Mouse (Mus musculus) MEL (cell line): ENCODE data around the gene Retreg2. TPM values are rescaled to one million over a fixed set of nuclear protein-coding genes. Genes with fewer than 3 reads are reported as not detected.
A peak's percentile ranks its signal among the peaks of the same experiment; 100 is the strongest.

ENCODE experiments used
- DNase-seq: peaks from one replicate; pipeline ENCODE4 v3.0.0; 2011; ENCODE audit warnings: low read depth, low spot score
- H3K27ac ChIP-seq: 2 replicates; pipeline ENCODE4 v1.5.1; 2012; ENCODE audit warnings: low read depth, mild to moderate bottlenecking, control low read depth, low read length, moderate library complexity; ENCODE audit not compliant: control insufficient read depth
- H3K27me3 ChIP-seq, 2 experiments: fragments of 150-350 bp in 1 of 2; sonication (generic) in 1 of 2; 2 replicates each; pipeline ENCODE4 v1.6.1; 2012; ENCODE audit warnings: low read length in 2 of 2, mild to moderate bottlenecking in 2 of 2, improper control_type of control experiment in 1 of 2, moderate library complexity in 1 of 2; ENCODE audit not compliant: insufficient read depth in 2 of 2, control insufficient read depth in 1 of 2
- H3K36me3 ChIP-seq, 2 experiments: 2 replicates each; pipeline ENCODE4 v1.6.1; 2012 to 2014; ENCODE audit warnings: low read length in 2 of 2, improper control_type of control experiment in 1 of 2, inconsistent platforms in 1 of 2, mild to moderate bottlenecking in 1 of 2; ENCODE audit not compliant: insufficient read depth in 2 of 2, control insufficient read depth in 1 of 2
- H3K4me1 ChIP-seq, 2 experiments: fragments of 150-350 bp in 1 of 2; sonication (generic) in 1 of 2; 2 replicates each; pipeline ENCODE4 v1.6.1; 2012; ENCODE audit warnings: low read length in 2 of 2, improper control_type of control experiment in 1 of 2, mild to moderate bottlenecking in 1 of 2; ENCODE audit not compliant: insufficient read depth in 2 of 2, control insufficient read depth in 1 of 2
- H3K4me3 ChIP-seq, 2 experiments: fragments of 150-350 bp in 1 of 2; sonication (generic) in 1 of 2; 2 replicates each; pipeline ENCODE4 v1.5.1; 2012; ENCODE audit warnings: low read depth in 2 of 2, low read length in 2 of 2, mild to moderate bottlenecking in 2 of 2, moderate library complexity in 2 of 2, control low read depth in 1 of 2, improper control_type of control experiment in 1 of 2; ENCODE audit not compliant: control insufficient read depth in 1 of 2, insufficient read depth in 1 of 2
- H3K79me2 ChIP-seq: 2 replicates; pipeline ENCODE4 v1.6.1; 2012; ENCODE audit warnings: mild to moderate bottlenecking, low read length, moderate library complexity; ENCODE audit not compliant: control insufficient read depth, poor library complexity, insufficient read depth
- H3K9ac ChIP-seq: 2 replicates; pipeline ENCODE4 v1.6.1; 2012; ENCODE audit warnings: low read depth, mild to moderate bottlenecking, control low read depth, low read length, moderate library complexity; ENCODE audit not compliant: control insufficient read depth, poor library complexity, severe bottlenecking
- H3K9me3 ChIP-seq: fragments of 150-350 bp; sonication (generic); replicated peaks from 2 replicates; pipeline ENCODE4 v1.6.1; 2012; ENCODE audit warnings: mild to moderate bottlenecking, low read length, improper control_type of control experiment, moderate library complexity; ENCODE audit not compliant: insufficient read depth
- BHLHE40 ChIP-seq: IDR thresholded peaks from 2 replicates; pipeline ENCODE4 v1.6.1; 2012; ENCODE audit warnings: low read depth, mild to moderate bottlenecking, inconsistent platforms, low read length, improper control_type of control experiment, borderline replicate concordance
- CHD1 ChIP-seq: IDR thresholded peaks from 2 replicates; pipeline ENCODE4 v1.6.1; 2012; ENCODE audit warnings: low read depth, mild to moderate bottlenecking, inconsistent platforms, low read length, improper control_type of control experiment
- CHD2 ChIP-seq: IDR thresholded peaks from 2 replicates; pipeline ENCODE4 v1.6.1; 2011; ENCODE audit warnings: low read length, improper control_type of control experiment
- CTCF ChIP-seq, 3 experiments: IDR thresholded peaks in 2 of 3; conservative IDR thresholded peaks in 1 of 3; 2 replicates each; pipeline ENCODE4 v1.5.1; 2011 to 2012; ENCODE audit warnings: low read length in 3 of 3, low read depth in 2 of 3, mild to moderate bottlenecking in 2 of 3, improper control_type of control experiment in 1 of 3, inconsistent platforms in 1 of 3, mixed read lengths in 1 of 3, moderate library complexity in 1 of 3; ENCODE audit not compliant: control insufficient read depth in 1 of 3, insufficient read depth in 1 of 3, poor library complexity in 1 of 3, severe bottlenecking in 1 of 3
- E2F4 ChIP-seq: IDR thresholded peaks from 2 replicates; pipeline ENCODE4 v1.6.1; 2011; ENCODE audit warnings: low read depth, low read length, improper control_type of control experiment, borderline replicate concordance
- EP300 ChIP-seq, 2 experiments: IDR thresholded peaks; 2 replicates each; pipeline ENCODE4 v1.6.1; 2011; ENCODE audit warnings: improper control_type of control experiment in 2 of 2, low read length in 2 of 2, low read depth in 1 of 2, mild to moderate bottlenecking in 1 of 2
- ETS1 ChIP-seq: IDR thresholded peaks from 2 replicates; pipeline ENCODE4 v1.6.1; 2012; ENCODE audit warnings: low read depth, mild to moderate bottlenecking, inconsistent platforms, low read length, improper control_type of control experiment, moderate library complexity
- GABPA ChIP-seq: IDR thresholded peaks from 2 replicates; pipeline ENCODE4 v1.6.1; 2012; ENCODE audit warnings: low read depth, mild to moderate bottlenecking, inconsistent platforms, low read length, improper control_type of control experiment, moderate library complexity
- GATA1 ChIP-seq: IDR thresholded peaks from 2 replicates; pipeline ENCODE4 v1.6.1; 2011; ENCODE audit warnings: low read depth, low read length, improper control_type of control experiment
- HCFC1 ChIP-seq: IDR thresholded peaks from 2 replicates; pipeline ENCODE4 v1.6.1; 2012; ENCODE audit warnings: low read depth, mild to moderate bottlenecking, inconsistent platforms, low read length, improper control_type of control experiment, moderate library complexity
- JUND ChIP-seq: IDR thresholded peaks from 2 replicates; pipeline ENCODE4 v1.6.1; 2011; ENCODE audit warnings: low read depth, mild to moderate bottlenecking, improper control_type of control experiment, low read length
- KAT2A ChIP-seq: conservative IDR thresholded peaks from 2 replicates; pipeline ENCODE4 v1.6.1; 2012; ENCODE audit warnings: low read depth, low read length, improper control_type of control experiment, inconsistent platforms
- MAFK ChIP-seq: IDR thresholded peaks from 2 replicates; pipeline ENCODE4 v1.6.1; 2011; ENCODE audit warnings: low read depth, mild to moderate bottlenecking, low read length, improper control_type of control experiment, borderline replicate concordance
- MAX ChIP-seq: IDR thresholded peaks from 2 replicates; pipeline ENCODE4 v1.6.1; 2011; ENCODE audit warnings: low read length, improper control_type of control experiment
- MAZ ChIP-seq: IDR thresholded peaks from 2 replicates; pipeline ENCODE4 v1.6.1; 2012; ENCODE audit warnings: low read depth, mild to moderate bottlenecking, inconsistent platforms, low read length, improper control_type of control experiment
- MEF2A ChIP-seq: IDR thresholded peaks from 2 replicates; pipeline ENCODE4 v1.6.1; 2014; ENCODE audit warnings: low read depth, mild to moderate bottlenecking, inconsistent platforms, low read length, improper control_type of control experiment; ENCODE audit not compliant: poor library complexity, insufficient replicate concordance, severe bottlenecking; ENCODE audit errors: extremely low read depth
- MXI1 ChIP-seq: IDR thresholded peaks from 2 replicates; pipeline ENCODE4 v1.6.1; 2011; ENCODE audit warnings: mild to moderate bottlenecking, low read depth, low read length, improper control_type of control experiment
- MYB ChIP-seq: IDR thresholded peaks from 2 replicates; pipeline ENCODE4 v1.6.1; 2011; ENCODE audit warnings: mild to moderate bottlenecking, low read depth, low read length, improper control_type of control experiment
- MYC ChIP-seq: IDR thresholded peaks from 2 replicates; pipeline ENCODE4 v1.6.1; 2011; ENCODE audit warnings: low read depth, mild to moderate bottlenecking, low read length, improper control_type of control experiment, moderate library complexity
- NELFE ChIP-seq: IDR thresholded peaks from 2 replicates; pipeline ENCODE4 v1.6.1; 2011; ENCODE audit warnings: low read depth, low read length, improper control_type of control experiment
- NRF1 ChIP-seq: IDR thresholded peaks from 2 replicates; pipeline ENCODE4 v1.6.1; 2014; ENCODE audit warnings: low read depth, mild to moderate bottlenecking, inconsistent platforms, low read length, improper control_type of control experiment, moderate library complexity; ENCODE audit not compliant: poor library complexity, insufficient read depth, severe bottlenecking
- POLR2A ChIP-seq, 2 experiments: IDR thresholded peaks; 2 replicates each; pipeline ENCODE4 v1.6.1; 2011 to 2012; ENCODE audit warnings: low read length in 2 of 2, mild to moderate bottlenecking in 2 of 2, control low read depth in 1 of 2, improper control_type of control experiment in 1 of 2, low read depth in 1 of 2, moderate library complexity in 1 of 2; ENCODE audit not compliant: control insufficient read depth in 1 of 2, insufficient read depth in 1 of 2, poor library complexity in 1 of 2
- POLR2AphosphoS2 ChIP-seq: IDR thresholded peaks from 2 replicates; pipeline ENCODE4 v1.6.1; 2011; ENCODE audit warnings: low read length, improper control_type of control experiment
- POLR2AphosphoS5 ChIP-seq: IDR thresholded peaks from 2 replicates; pipeline ENCODE4 v1.6.1; 2012; ENCODE audit warnings: low read depth, borderline replicate concordance, mild to moderate bottlenecking, inconsistent platforms, low read length, moderate library complexity, mixed read lengths
- RAD21 ChIP-seq: IDR thresholded peaks from 2 replicates; pipeline ENCODE4 v1.6.1; 2011; ENCODE audit warnings: mild to moderate bottlenecking, low read depth, low read length, improper control_type of control experiment
- RCOR1 ChIP-seq: IDR thresholded peaks from 2 replicates; pipeline ENCODE4 v1.6.1; 2012; ENCODE audit warnings: low read depth, mild to moderate bottlenecking, inconsistent platforms, low read length, improper control_type of control experiment
- SIN3A ChIP-seq: IDR thresholded peaks from 2 replicates; pipeline ENCODE4 v1.6.1; 2012; ENCODE audit warnings: low read length, improper control_type of control experiment, inconsistent platforms
- SMC3 ChIP-seq: IDR thresholded peaks from 2 replicates; pipeline ENCODE4 v1.6.1; 2011; ENCODE audit warnings: low read depth, low read length, improper control_type of control experiment
- TAL1 ChIP-seq: IDR thresholded peaks from 2 replicates; pipeline ENCODE4 v1.6.1; 2012; ENCODE audit warnings: mild to moderate bottlenecking, inconsistent platforms, low read length, moderate library complexity, mixed read lengths
- TBP ChIP-seq: IDR thresholded peaks from 2 replicates; pipeline ENCODE4 v1.8.0; 2011; ENCODE audit warnings: low read depth, low read length, improper control_type of control experiment
- TCF12 ChIP-seq: IDR thresholded peaks from 2 replicates; pipeline ENCODE4 v1.6.1; 2014; ENCODE audit warnings: low read depth, mild to moderate bottlenecking, inconsistent platforms, low read length, improper control_type of control experiment, moderate library complexity
- UBTF ChIP-seq: IDR thresholded peaks from 2 replicates; pipeline ENCODE4 v1.6.1; 2012; ENCODE audit warnings: low read depth, mild to moderate bottlenecking, inconsistent platforms, low read length, improper control_type of control experiment, moderate library complexity, borderline replicate concordance; ENCODE audit not compliant: insufficient read depth
- USF1 ChIP-seq: IDR thresholded peaks from 2 replicates; pipeline ENCODE4 v1.6.1; 2014; ENCODE audit warnings: low read depth, mild to moderate bottlenecking, inconsistent platforms, low read length, improper control_type of control experiment, moderate library complexity
- ZC3H11A ChIP-seq: IDR thresholded peaks from 2 replicates; pipeline ENCODE4 v1.6.1; 2012; ENCODE audit warnings: low read depth, mild to moderate bottlenecking, inconsistent platforms, low read length, improper control_type of control experiment
- ZKSCAN1 ChIP-seq: IDR thresholded peaks from 2 replicates; pipeline ENCODE4 v1.6.1; 2012; ENCODE audit warnings: low read depth, mild to moderate bottlenecking, inconsistent platforms, low read length, improper control_type of control experiment, moderate library complexity
- ZMIZ1 ChIP-seq: IDR thresholded peaks from 2 replicates; pipeline ENCODE4 v1.6.1; 2012; ENCODE audit warnings: low read depth, mild to moderate bottlenecking, inconsistent platforms, low read length, improper control_type of control experiment, moderate library complexity
- ZNF384 ChIP-seq: IDR thresholded peaks from 2 replicates; pipeline ENCODE4 v1.6.1; 2012; ENCODE audit warnings: low read depth, mild to moderate bottlenecking, inconsistent platforms, low read length, improper control_type of control experiment
- polyA plus RNA-seq, 2 experiments: library from polyadenylated mRNA; stranded (reverse) in 1 of 2; unstranded in 1 of 2; fragments of >175 nt in 1 of 2; fragments of >200 nt in 1 of 2; gene quantifications; 2 replicates each; pipeline versions ENCODE4 v1.2.1 to v1.2.4; 2012; ENCODE audit warnings: low replicate concordance in 2 of 2, low read depth in 1 of 2; ENCODE audit not compliant: insufficient read length in 2 of 2, insufficient read depth in 1 of 2, missing spikeins in 1 of 2
- total RNA-seq: library from RNA; depleted of rRNA; stranded (reverse); fragments of 300-350 nt; gene quantifications from 2 replicates; pipeline ENCODE4 v1.2.3, GENCODE M21; 2012

Gene Retreg2
- total and polyA plus RNA-seq, 3 experiments: 38.1 to 59.2 TPM; not detected in 1

- Histone ChIP-seq H3K4me3 (no peak overlapping the region), H3K9me3 (no peaks in the 10 kb centered on the region), H3K27me3 (no peaks in the 10 kb centered on the region), H3K4me1 (peaks cover 3 to 10% of the 10 kb centered on the region in 2 experiments; a peak in 3 of 4 replicates), H3K36me3 (peaks cover 0 to 5% of the 10 kb centered on the region in 2 experiments; a peak in 2 of 4 replicates), H3K79me2 (no peaks in the 10 kb centered on the region; the same call in 1 of the 2 replicates), H3K9ac (no peak overlapping the region), H3K27ac (no peak overlapping the region)
- TF ChIP-seq KAT2A (no peak), POLR2A (IDR thresholded peaks at IDR 0.05; ENCODE audit: control insufficient read depth in 1 of 2, insufficient read depth in 1 of 2, low read depth in 1 of 2, low read length in 2 of 2, poor library complexity in 1 of 2) (no peak), ZKSCAN1 (no peak), SIN3A (no peak), GATA1 (peak; percentile 53), ZC3H11A (peak; percentile 62), UBTF (no peak), BHLHE40 (peak; percentile 49; the same call in 1 of the 2 replicates), MYB (no peak), HCFC1 (no peak), TAL1 (no peak), NELFE (no peak), MAX (no peak), ETS1 (no peak), MYC (peak; percentile 55; the same call in 1 of the 2 replicates), NRF1 (no peak), RCOR1 (no peak), MXI1 (no peak), CTCF (IDR thresholded peaks at IDR 0.05 in 2 of 3, conservative IDR thresholded peaks at IDR 0.05 in 1 of 3; ENCODE audit: control insufficient read depth in 1 of 3, insufficient read depth in 1 of 3, low read depth in 2 of 3, low read length in 3 of 3, poor library complexity in 1 of 3, severe bottlenecking in 1 of 3) (peak; percentile 37 to 73 (median 58)), EP300 (IDR thresholded peaks at IDR 0.05; ENCODE audit: low read depth in 1 of 2, low read length in 2 of 2) (no peak), ZMIZ1 (no peak), RAD21 (peak; percentile 86), MEF2A (no peak), GABPA (no peak), MAZ (no peak), CHD1 (no peak), SMC3 (peak; percentile 54), E2F4 (no peak), ZNF384 (no peak), POLR2AphosphoS5 (no peak), CHD2 (no peak), JUND (no peak), USF1 (no peak), TBP (no peak), POLR2AphosphoS2 (no peak), TCF12 (no peak), MAFK (no peak)
- peak; percentile 71 for DNase-seq
Observed at GRCm38 (mm10) chr1:75122211-75122610, 20.4 kb upstream of the Retreg2 start.
